In the genomic region with DNA sequence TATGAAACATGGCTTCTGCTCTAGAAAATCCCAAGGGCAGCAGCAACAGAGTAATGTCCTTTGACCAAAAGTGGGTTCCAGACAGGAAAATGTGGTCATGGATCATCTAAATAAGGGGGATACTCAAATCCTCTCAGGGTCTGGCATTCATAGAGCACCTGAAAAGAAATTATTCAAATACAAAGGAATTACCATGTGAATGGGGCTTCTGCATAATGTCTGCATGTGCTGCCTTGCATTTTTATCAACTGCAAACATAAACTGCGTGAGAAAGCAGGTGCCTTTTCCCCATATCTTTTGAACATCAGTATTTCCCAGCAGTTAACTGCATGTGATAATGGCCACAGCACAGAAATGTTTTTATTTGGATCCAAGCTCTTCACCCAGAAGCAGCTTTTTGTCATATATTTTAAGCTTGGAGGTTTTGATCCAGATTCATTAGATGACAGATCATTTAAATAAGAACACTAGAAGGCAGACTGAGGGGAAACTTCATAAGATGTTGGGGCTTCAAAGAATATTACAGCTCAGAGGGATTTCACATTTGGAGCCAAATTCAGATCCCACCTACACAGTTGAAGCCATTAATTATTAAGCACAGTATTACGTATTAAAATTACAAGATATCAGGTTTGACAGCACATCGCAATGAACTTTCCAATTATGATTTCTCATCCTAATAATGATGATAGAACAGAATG, we compare ENCODE assay signal across 13 mouse cellular contexts.
A peak's percentile ranks its signal among the peaks of the same experiment; 100 is the strongest.
DNase-seq lines count a peak whose midpoint lies in the region; ATAC-seq lines count a peak whose summit lies in the region.
"Had no signal": no experiment of that assay in that cellular context is flagged by ENCODE, and none has a peak within 500 bp of the region (broad histone marks: within the 10 kb centered on the region; RNA-seq: fewer than 3 reads in every experiment).

No protein-coding gene starts in this region.

- H3K36me3 ChIP-seq in hindbrain, embryonic 11.5 days (ENCODE audit: control insufficient read depth, insufficient read depth, low read length): no peaks in the 10 kb centered on the region
- no peaks in the 10 kb centered on the region for H3K36me3 ChIP-seq in midbrain, embryonic 12.5 days
- H3K36me3 ChIP-seq: heart, embryonic 13.5 days; limb, embryonic 15.5 days had no signal

- peak; percentile 79 for ATAC-seq in hindbrain, embryonic 11.5 days (ENCODE audit: low FRiP score)
- ATAC-seq in midbrain, embryonic 12.5 days (ENCODE audit: low FRiP score, low read depth): peak; percentile 88
- ATAC-seq: Patski had no signal

- DNase-seq in embryo, embryonic 11 days: peak; percentile 5
- DNase-seq in embryo, embryonic 10 days (ENCODE audit: low spot score): no peak
- peak; percentile 27 for DNase-seq in hindbrain, embryonic 11.5 days (ENCODE audit: low spot score)
- no peak for DNase-seq in heart, postnatal 25 days (ENCODE audit: low spot score)
- no peak for DNase-seq in cerebellum, postnatal 25 days
- no peak for DNase-seq in layer of hippocampus, adult 11-12 months (ENCODE audit: low spot score)
- DNase-seq in adrenal gland, postnatal 36 days: no peak
- DNase-seq: lung, adult 18-20 months had no signal

- H3K9ac ChIP-seq in hindbrain, embryonic 11.5 days (ENCODE audit: low read depth, low read length): no peak overlapping the region
- no peak overlapping the region for H3K9ac ChIP-seq in midbrain, embryonic 12.5 days (replicated peaks)
- H3K9ac ChIP-seq: heart, embryonic 13.5 days; limb, embryonic 15.5 days had no signal

- WGBS in hindbrain, embryonic 11.5 days: 62% methylated on average over 3 of the region's 3 CpGs
- 50% methylated on average over 3 of the region's 3 CpGs for WGBS in midbrain, embryonic 12.5 days

- no peaks in the 10 kb centered on the region for H3K4me1 ChIP-seq in hindbrain, embryonic 11.5 days (replicated peaks; ENCODE audit: control insufficient read depth, insufficient read depth, low read length)
- peaks cover 10% of the 10 kb centered on the region for H3K4me1 ChIP-seq in midbrain, embryonic 12.5 days
- H3K4me1 ChIP-seq: heart, embryonic 13.5 days; limb, embryonic 15.5 days had no signal

- no peaks in the 10 kb centered on the region for H3K27me3 ChIP-seq in hindbrain, embryonic 11.5 days (ENCODE audit: control insufficient read depth, insufficient read depth, low read length)
- no peaks in the 10 kb centered on the region for H3K27me3 ChIP-seq in midbrain, embryonic 12.5 days
- H3K27me3 ChIP-seq: heart, embryonic 13.5 days; limb, embryonic 15.5 days; Patski had no signal

- intact Hi-C loops in heart, postnatal 25 days (cut with DNase I): no loop called here

- H3K4me2 ChIP-seq in hindbrain, embryonic 11.5 days (replicated peaks; ENCODE audit: low read depth, low read length): no peak overlapping the region
- no peak overlapping the region for H3K4me2 ChIP-seq in midbrain, embryonic 12.5 days (replicated peaks)
- H3K4me2 ChIP-seq: heart, embryonic 13.5 days; limb, embryonic 15.5 days had no signal

- H3K4me3 ChIP-seq in hindbrain, embryonic 11.5 days (ENCODE audit: low read depth, low read length): no peak overlapping the region
- no peak overlapping the region for H3K4me3 ChIP-seq in midbrain, embryonic 12.5 days
- H3K4me3 ChIP-seq: heart, embryonic 13.5 days; limb, embryonic 15.5 days had no signal

- H3K27ac ChIP-seq in hindbrain, embryonic 11.5 days (ENCODE audit: low read depth, low read length): peak overlapping the region; percentile 30
- peak overlapping the region; percentile 79 for H3K27ac ChIP-seq in midbrain, embryonic 12.5 days (replicated peaks)
- H3K27ac ChIP-seq: heart, embryonic 13.5 days; limb, embryonic 15.5 days; macrophage had no signal

- no peaks in the 10 kb centered on the region for H3K9me3 ChIP-seq in hindbrain, embryonic 11.5 days (ENCODE audit: control insufficient read depth, low read length)
- H3K9me3 ChIP-seq in midbrain, embryonic 12.5 days: no peaks in the 10 kb centered on the region
- H3K9me3 ChIP-seq: heart, embryonic 13.5 days; limb, embryonic 15.5 days had no signal

Comparison
In these comparisons a context has a peak if more than half of its experiments do, and no peak if none do; other contexts are left out.
1. DNase-seq: peak in embryo, embryonic 11 days (single experiment) and hindbrain, embryonic 11.5 days (single experiment); none in embryo, embryonic 10 days (single experiment), heart, postnatal 25 days (single experiment), cerebellum, postnatal 25 days (0 of 2), layer of hippocampus, adult 11-12 months (single experiment) and adrenal gland, postnatal 36 days (0 of 2).